Mouse (Mus musculus) embryonic fibroblast, embryonic 13.5 days (primary cell): ENCODE data around the gene Akr1b3.

Experiments used
- CTCF ChIP-seq: IDR thresholded peaks from 2 replicates; pipeline ENCODE4 v1.5.1; 2011; ENCODE audit warnings: mild to moderate bottlenecking, control low read depth, low read length, moderate library complexity, borderline replicate concordance; ENCODE audit not compliant: insufficient read depth
- POLR2A ChIP-seq: IDR thresholded peaks from 2 replicates; pipeline ENCODE4 v1.6.1; 2011; ENCODE audit warnings: low read depth, mild to moderate bottlenecking, control low read depth, low read length, moderate library complexity

DNA sequence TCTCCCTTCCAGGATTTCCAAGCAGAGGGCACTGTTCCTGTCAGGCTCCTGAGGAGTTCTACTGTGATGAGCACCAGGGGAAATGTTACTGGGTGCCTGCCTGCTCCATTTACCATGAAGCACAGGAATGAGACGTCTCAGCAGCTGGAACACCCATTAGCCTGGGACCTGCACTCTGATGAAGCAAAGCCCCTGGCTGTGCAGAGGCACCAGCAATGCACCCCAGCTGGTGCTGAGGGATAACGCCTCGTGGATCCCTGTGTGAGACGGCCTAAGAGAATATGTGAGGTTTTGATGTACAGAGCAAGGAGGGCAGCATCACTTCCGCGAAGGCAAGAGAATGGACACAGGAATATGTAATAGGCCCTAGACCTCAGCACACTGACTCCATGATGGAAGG lies 10.5 kb downstream of the Akr1b3 start:
- no peak for TF ChIP-seq POLR2A
- no peak for TF ChIP-seq CTCF
